Mouse (Mus musculus) limb, embryonic 12.5 days (tissue): ENCODE results near the gene Slc17a8. TPM values are rescaled to one million over a fixed set of nuclear protein-coding genes. Genes with fewer than 3 reads are reported as not detected.
"Not testable (repeated sequence)": the region's sequence is repeated elsewhere in the genome, so short reads cannot be mapped to it uniquely, and the experiment has no call there.

Experiments used
- ATAC-seq: fragments of 200-750 bp; cut with Nextera tagmentation; 2 replicates; pipeline ENCODE4 v1.8.0; 2017; ENCODE audit warnings: low read depth, moderate TSS enrichment; ENCODE audit not compliant: insufficient number of reproducible peaks, insufficient read depth, low FRiP score, low TSS enrichment
- H3K27ac ChIP-seq: fragments of 300-500 bp; sonication (generic); 2 replicates; pipeline ENCODE4 v1.5.1; 2016; ENCODE audit warnings: mild to moderate bottlenecking, moderate library complexity
- H3K27me3 ChIP-seq: fragments of 300-500 bp; sonication (generic); 2 replicates; pipeline ENCODE4 v1.6.1; 2016; ENCODE audit warnings: mild to moderate bottlenecking, moderate library complexity
- H3K36me3 ChIP-seq: fragments of 300-500 bp; sonication (generic); 2 replicates; pipeline ENCODE4 v1.6.1; 2016; ENCODE audit warnings: mild to moderate bottlenecking, moderate library complexity
- H3K4me1 ChIP-seq: fragments of 300-500 bp; sonication (generic); replicated peaks from 2 replicates; pipeline ENCODE4 v1.6.1; 2016
- H3K4me2 ChIP-seq: fragments of 300-500 bp; sonication (generic); 2 replicates; pipeline ENCODE4 v1.6.1; 2016; ENCODE audit warnings: mild to moderate bottlenecking, moderate library complexity
- H3K4me3 ChIP-seq: fragments of 300-500 bp; sonication (generic); replicated peaks from 2 replicates; pipeline ENCODE4 v1.5.1; 2016; ENCODE audit warnings: mild to moderate bottlenecking
- H3K9ac ChIP-seq: fragments of 300-500 bp; sonication (generic); replicated peaks from 2 replicates; pipeline ENCODE4 v1.6.1; 2016; ENCODE audit warnings: mild to moderate bottlenecking, moderate library complexity
- H3K9me3 ChIP-seq: fragments of 300-500 bp; sonication (generic); 2 replicates; pipeline ENCODE4 v1.6.1; 2016; ENCODE audit warnings: mild to moderate bottlenecking, moderate library complexity
- WGBS: fragments of 180-500 bp; shearing (Covaris S2); methylation state at CpG from one replicate; pipeline ENCODE4 v1.1.7; 2016; 5-methylcytosine and 5-hydroxymethylcytosine counted together
- polyA plus RNA-seq: library from polyadenylated mRNA; unstranded; fragments of >200 nt; fragmentation: Nextera tagmentation; extraction: Ambion mirVana; gene quantifications from 2 replicates; pipeline ENCODE4 v1.2.1, GENCODE M21; 2016

The Slc17a8 gene
- not detected in 2 replicates for polyA plus RNA-seq

DNA sequence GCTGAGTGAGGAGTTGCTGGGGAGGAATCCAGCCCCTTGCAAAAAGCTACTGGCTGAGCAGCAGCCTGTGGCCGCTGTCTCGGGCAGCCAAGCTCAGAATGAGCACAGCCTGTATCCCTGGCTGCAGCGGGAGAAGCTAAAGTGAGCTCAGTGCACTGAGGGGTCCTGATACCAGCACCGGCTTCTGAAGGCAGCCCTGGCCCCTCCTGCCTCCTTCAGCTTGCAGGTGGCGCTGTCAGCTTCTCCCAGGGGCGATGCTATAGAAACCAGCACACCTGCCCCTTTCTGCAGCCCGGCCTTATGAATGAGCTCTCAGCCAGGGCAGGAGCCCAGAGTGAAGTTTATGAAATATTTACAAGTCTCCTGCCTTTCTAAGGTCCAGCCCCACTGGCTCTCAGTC lies at the start of gene Slc17a8:
TSS of gene Slc17a8 (minus strand) at position 125 of the 400 bp plus-strand sequence.
- H3K36me3 ChIP-seq: no peaks in the 10 kb centered on the region
- no peaks in the 10 kb centered on the region; the same call in 1 of the 2 replicates for H3K4me1 ChIP-seq
- H3K9ac ChIP-seq: no peak within 1 kb of the TSS
- H3K4me3 ChIP-seq: no peak within 1 kb of the TSS
- H3K27ac ChIP-seq: no peak within 1 kb of the TSS
- no peaks in the 10 kb centered on the region for H3K9me3 ChIP-seq
- no peaks in the 10 kb centered on the region for H3K27me3 ChIP-seq
- 22% methylated on average over 7 of the region's 7 CpGs for WGBS
- peak within 1 kb of the TSS; percentile 26; the same call in 1 of the 2 replicates for H3K4me2 ChIP-seq
- no peak for ATAC-seq

DNA sequence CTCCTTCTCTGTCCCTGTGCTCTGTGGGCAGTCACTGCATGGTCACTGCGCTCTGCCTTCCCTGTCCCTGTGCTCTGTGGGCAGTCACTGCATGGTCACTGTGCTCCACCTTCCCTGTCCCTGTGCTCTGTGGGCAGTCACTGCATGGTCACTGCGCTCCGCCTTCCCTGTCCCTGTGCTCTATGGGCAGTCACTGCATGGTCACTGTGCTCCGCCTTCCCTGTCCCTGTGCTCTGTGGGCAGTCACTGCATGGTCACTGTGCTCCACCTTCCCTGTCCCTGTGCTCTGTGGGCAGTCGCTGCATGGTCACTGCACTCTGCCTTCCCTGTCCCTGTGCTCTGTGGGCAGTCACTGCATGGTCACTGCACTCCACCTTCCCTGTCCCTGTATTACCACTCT lies 49.3 kb upstream of the Slc17a8 start:
- not testable (repeated sequence) for H3K27me3 ChIP-seq, H3K9me3 ChIP-seq, H3K27ac ChIP-seq, H3K36me3 ChIP-seq, H3K4me2 ChIP-seq, H3K9ac ChIP-seq, ATAC-seq, H3K4me3 ChIP-seq, H3K4me1 ChIP-seq
- 92% methylated on average over 5 of the region's 5 CpGs for WGBS

DNA sequence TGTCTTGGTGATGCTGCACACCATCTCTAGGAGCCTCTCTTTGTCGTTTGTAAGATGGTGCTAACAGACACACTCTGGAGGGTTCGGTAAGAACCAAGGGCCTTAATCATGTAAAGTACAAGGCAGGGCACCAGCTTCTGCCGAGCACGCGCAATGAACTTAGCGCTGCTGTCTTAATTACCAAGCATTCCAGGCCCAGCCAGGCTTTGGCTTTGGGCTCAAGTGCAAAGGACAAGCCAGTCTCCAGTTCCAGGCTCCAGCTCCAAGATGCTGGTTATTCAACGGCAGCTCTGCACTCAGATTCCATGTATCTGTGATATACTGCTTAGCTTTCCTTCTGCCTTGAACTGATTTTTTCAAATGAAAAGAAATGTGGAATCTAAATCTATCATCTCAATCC lies 46.5 kb upstream of the Slc17a8 start:
- Histone ChIP-seq H3K4me3 (no peak overlapping the region), H3K27ac (no peak overlapping the region), H3K4me1 (no peaks in the 10 kb centered on the region), H3K36me3 (peaks cover 13% of the 10 kb centered on the region), H3K27me3 (no peaks in the 10 kb centered on the region), H3K4me2 (no peak overlapping the region), H3K9me3 (no peaks in the 10 kb centered on the region), H3K9ac (no peak overlapping the region)
- no peak for ATAC-seq
- 83% methylated on average over 7 of the region's 7 CpGs for whole genome bisulfite sequencing

DNA sequence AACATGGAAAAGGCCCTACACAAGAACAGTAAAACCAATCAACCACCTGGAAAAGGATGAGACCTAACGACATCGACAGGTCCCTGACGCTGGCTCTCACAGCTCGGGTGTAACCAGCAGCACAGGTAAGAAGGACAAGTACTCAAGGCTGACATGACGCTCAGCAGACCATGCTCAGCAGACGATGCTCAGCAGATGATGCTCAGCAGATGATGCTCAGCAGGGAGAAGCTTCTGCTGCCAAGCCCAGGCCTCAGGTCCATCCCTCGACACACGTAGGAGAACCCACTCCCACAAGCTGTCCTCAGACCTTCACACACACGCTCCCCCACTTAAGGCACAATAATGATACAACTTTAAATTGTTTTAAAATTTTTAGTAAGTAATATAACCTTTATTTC lies 44.6 kb upstream of the Slc17a8 start:
- Histone ChIP-seq H3K4me3 (no peak overlapping the region), H3K27ac (no peak overlapping the region), H3K9me3 (no peaks in the 10 kb centered on the region), H3K36me3 (peaks cover 23% of the 10 kb centered on the region), H3K4me1 (no peaks in the 10 kb centered on the region), H3K4me2 (no peak overlapping the region), H3K27me3 (no peaks in the 10 kb centered on the region), H3K9ac (no peak overlapping the region)
- 91% methylated on average over 9 of the region's 9 CpGs for WGBS
- ATAC-seq: no peak

DNA sequence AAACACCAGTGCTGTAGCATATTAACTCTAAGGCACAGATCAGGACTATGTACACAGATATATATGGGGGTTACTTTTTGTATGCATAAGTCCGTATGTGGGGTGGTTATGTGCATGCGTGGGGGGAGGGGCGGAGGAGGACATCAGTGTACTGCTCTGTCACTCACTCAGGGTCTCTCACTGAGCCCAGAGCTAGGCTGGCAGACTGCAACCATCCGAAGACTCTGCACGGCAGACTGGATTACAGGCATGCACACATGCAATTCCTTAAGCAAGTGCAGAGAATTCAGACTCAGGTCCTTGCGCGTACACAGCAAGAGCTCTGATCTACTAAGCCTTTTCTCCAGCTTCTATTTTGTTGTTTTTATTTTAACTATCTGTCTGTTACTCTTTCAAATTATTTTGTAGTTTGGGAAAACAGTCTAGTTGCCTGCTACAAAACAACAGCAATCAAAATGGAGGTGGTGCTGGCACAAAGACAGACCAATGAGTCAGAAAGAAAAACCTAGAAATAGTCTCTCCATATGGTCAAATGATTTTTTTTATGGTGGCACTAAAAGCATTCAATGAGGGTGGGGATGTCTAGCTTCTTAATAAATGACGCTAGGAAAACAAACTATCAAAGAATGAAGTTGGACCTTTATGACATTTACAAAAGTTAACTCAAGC lies 44.1 kb upstream of the Slc17a8 start:
- Histone ChIP-seq H3K4me3 (no peak overlapping the region), H3K27ac (no peak overlapping the region), H3K9ac (no peak overlapping the region), H3K27me3 (no peaks in the 10 kb centered on the region), H3K4me2 (no peak overlapping the region), H3K9me3 (no peaks in the 10 kb centered on the region), H3K4me1 (no peaks in the 10 kb centered on the region), H3K36me3 (peaks cover 26% of the 10 kb centered on the region)
- no peak for ATAC-seq
- 93% methylated on average over 8 of the region's 8 CpGs for WGBS

DNA sequence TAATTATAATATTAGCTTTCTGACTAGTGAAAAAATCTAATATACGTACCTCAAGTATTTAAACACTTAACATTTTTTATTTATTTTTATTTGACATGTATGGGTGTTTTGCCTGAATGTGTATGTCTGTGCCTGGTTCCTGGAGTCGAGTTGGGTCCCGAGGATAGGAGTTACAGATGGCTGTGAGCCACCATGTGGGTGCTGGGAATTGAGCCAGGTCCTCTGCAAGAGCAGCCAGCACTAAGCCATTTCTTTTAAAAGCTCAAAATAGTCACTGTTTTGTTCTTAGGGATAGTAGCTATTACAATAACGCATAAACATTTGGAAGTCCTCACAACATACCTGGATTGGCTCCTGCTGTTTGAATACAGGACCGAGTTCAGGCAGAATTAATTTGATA lies 35.3 kb upstream of the Slc17a8 start:
- H3K36me3 ChIP-seq: peaks cover 74% of the 10 kb centered on the region

DNA sequence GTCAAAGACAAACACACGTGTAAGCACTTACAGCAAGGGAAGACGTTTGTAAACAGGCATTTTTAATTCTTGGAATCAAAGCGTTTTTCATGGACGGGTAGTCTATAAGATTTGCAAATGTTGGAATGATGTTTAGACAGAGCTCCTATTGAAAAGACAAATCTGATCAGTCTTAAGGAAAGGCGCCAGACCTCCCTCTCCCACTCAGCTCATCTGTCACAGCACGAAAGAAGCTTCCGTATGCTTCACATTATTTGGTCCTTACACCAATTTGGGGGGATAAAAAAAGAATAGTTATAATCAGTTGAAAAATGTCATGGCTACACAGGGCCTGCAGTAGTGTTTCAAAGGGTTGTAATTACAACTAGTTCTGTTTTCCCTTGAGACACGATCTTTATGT lies 31.9 kb upstream of the Slc17a8 start:
- WGBS: 79% methylated on average over 8 of the region's 8 CpGs
- H3K4me1 ChIP-seq: no peaks in the 10 kb centered on the region
- H3K4me2 ChIP-seq: no peak overlapping the region
- ATAC-seq: no peak
- H3K27ac ChIP-seq: no peak overlapping the region
- H3K36me3 ChIP-seq: peaks cover 73% of the 10 kb centered on the region
- no peaks in the 10 kb centered on the region for H3K27me3 ChIP-seq
- no peak overlapping the region for H3K9ac ChIP-seq
- no peak overlapping the region for H3K4me3 ChIP-seq
- no peaks in the 10 kb centered on the region for H3K9me3 ChIP-seq

More for the DNA sequence above, 35.3 kb upstream of the Slc17a8 start:
- Histone ChIP-seq H3K4me3 (no peak overlapping the region), H3K9ac (no peak overlapping the region), H3K27ac (no peak overlapping the region), H3K27me3 (no peaks in the 10 kb centered on the region), H3K9me3 (no peaks in the 10 kb centered on the region), H3K4me1 (no peaks in the 10 kb centered on the region), H3K4me2 (no peak overlapping the region)
- no peak for ATAC-seq
- 90% methylated on average over 5 of the region's 5 CpGs for WGBS

DNA sequence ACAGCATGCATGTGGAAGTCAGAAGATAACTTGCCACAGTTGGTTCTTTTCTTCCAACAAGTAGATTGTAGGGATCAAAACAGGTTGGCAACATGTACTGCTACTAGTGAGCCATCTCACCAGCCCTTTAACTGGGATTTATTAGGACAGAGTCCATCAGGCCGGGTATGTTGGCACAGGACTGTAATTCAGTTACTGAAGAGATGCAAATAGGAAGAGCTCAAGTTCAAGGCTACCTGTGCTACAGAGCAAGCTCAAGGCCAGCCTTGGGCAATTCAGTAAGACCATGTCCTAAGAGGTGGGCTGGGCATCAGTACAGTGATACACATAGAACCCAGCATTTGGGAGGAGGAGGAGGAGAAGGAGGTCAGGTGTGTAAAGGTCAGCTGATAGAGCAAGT lies 30.6 kb upstream of the Slc17a8 start:
- Histone ChIP-seq H3K27ac (no peak overlapping the region), H3K27me3 (no peaks in the 10 kb centered on the region), H3K4me2 (no peak overlapping the region), H3K9me3 (no peaks in the 10 kb centered on the region), H3K9ac (no peak overlapping the region), H3K4me3 (no peak overlapping the region), H3K4me1 (no peaks in the 10 kb centered on the region), H3K36me3 (peaks cover 66% of the 10 kb centered on the region)
- ATAC-seq: no peak
- WGBS: 76% methylated on average over 1 of the region's 1 CpGs

DNA sequence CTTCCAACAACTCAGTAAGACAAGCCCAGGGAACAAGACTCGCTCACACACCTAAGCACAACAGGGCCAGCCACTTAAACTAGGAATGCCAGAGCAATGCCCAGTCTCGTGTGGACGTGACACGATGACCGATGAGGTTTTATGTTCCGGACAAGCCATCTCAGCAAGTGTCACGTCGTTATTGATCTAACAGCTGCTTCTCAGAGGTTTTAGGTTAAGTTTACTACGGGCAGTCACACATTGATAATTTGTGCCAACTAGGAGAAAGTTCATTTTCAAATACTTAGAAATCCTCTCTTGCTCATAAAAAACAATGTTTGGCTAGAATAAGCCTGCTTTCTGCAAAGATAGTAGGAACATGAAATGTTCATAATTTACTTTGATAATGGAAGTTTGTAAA lies 25.9 kb upstream of the Slc17a8 start:
- Histone ChIP-seq H3K4me2 (no peak overlapping the region), H3K4me1 (no peaks in the 10 kb centered on the region), H3K9me3 (no peaks in the 10 kb centered on the region), H3K27ac (no peak overlapping the region), H3K27me3 (no peaks in the 10 kb centered on the region), H3K4me3 (no peak overlapping the region), H3K9ac (no peak overlapping the region), H3K36me3 (peaks cover 67% of the 10 kb centered on the region)
- WGBS: 87% methylated on average over 9 of the region's 9 CpGs
- no peak for ATAC-seq

DNA sequence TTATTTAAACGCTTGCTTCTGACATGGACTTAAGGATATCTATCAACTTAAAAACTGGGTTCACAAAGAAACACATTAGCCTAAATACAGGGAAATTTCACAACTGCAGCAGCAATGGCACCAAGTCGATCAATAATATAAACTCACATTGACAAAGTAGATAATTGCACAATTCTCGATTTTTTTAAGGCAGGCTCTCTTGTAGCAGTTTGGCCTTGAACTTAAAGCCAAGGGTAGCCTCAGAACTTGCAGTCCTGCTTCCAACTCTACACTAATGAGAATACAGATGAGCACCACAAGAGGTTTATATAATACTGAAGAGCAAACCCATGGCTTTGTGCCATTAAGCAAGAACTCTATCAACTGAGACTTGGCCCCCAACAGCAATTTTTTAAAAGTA lies 15.9 kb upstream of the Slc17a8 start:
- Histone ChIP-seq H3K9me3 (no peaks in the 10 kb centered on the region), H3K27me3 (no peaks in the 10 kb centered on the region), H3K36me3 (peaks cover 34% of the 10 kb centered on the region), H3K4me3 (no peak overlapping the region), H3K4me1 (0 out of 2 replicates have a peak, but pooled peaks cover 4% of the 10 kb centered on the region), H3K4me2 (no peak overlapping the region), H3K9ac (no peak overlapping the region), H3K27ac (no peak overlapping the region)
- ATAC-seq: no peak
- WGBS: 92% methylated on average over 3 of the region's 3 CpGs

DNA sequence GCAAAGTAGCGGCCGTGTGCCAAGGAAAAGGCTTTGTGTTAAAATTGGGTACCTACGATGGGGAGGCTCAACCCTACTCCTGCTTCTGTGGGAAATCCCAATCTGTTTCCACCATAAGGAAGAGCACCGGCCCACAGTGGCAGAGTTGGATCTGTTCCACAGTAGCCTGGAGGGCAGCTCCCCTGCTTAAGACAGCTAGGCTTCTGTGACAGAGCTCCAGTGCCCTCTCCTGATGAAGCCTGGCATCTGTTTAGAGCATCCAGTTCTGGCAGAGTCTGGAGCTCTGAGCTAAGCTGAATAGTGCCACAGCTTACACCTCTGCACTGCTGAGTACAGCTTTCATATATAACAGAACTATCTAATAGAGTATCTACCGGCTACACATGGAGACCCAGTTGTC lies 14.0 kb upstream of the Slc17a8 start:
- 91% methylated on average over 5 of the region's 5 CpGs for WGBS
- Histone ChIP-seq H3K4me3 (no peak overlapping the region), H3K4me1 (0 out of 2 replicates have a peak, but pooled peaks cover 4% of the 10 kb centered on the region), H3K27me3 (no peaks in the 10 kb centered on the region), H3K36me3 (peaks cover 14% of the 10 kb centered on the region), H3K27ac (no peak overlapping the region), H3K9ac (no peak overlapping the region), H3K9me3 (no peaks in the 10 kb centered on the region), H3K4me2 (no peak overlapping the region)
- no peak for ATAC-seq
